Mouse (Mus musculus): ENCODE measurements around the gene Ufm1.

The Ufm1 gene

DNA sequence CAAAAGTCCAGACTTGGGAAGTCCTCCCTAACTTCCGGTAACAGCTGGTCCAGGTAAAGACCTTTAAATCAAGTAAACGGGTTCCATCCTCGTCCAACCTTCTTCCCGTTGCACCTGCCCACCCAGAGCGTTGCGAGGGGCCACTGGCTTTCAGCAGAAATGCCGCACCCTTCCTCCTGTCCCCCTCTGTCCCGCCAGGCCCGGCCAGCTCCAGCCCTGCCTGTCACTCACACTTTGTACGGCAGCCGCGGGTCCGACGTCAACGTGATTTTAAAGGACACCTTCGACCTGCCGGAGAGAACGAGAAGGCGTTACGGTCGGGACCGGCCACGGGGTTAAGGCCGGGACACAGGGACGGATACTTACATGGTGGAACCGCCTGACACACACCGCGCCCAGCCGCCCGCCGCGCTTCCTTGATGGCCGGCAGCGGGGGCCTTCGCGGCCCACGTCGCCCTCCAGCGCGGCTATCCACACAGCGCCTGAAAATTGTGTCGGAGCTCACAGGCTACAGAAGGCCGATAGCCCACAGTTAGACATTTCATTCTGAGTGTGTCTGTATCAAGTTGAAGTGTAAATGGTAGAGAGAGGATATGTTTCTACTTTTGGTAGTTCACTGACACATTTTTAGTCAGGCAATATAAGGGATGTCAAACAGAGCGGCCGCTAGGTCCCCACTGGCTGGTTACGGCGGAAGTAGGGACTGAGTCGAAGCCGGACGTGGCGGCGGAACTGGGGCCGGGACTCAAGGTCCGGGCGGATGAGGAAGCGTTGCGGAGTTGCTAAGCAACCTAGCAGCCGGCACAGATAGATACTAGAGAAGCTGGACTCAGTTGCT is at the start of gene Ufm1:
Gene Ufm1 (minus strand): TSS at position 448 of the 838 bp plus-strand sequence.
- DNase-seq = peak; percentile 97

DNA sequence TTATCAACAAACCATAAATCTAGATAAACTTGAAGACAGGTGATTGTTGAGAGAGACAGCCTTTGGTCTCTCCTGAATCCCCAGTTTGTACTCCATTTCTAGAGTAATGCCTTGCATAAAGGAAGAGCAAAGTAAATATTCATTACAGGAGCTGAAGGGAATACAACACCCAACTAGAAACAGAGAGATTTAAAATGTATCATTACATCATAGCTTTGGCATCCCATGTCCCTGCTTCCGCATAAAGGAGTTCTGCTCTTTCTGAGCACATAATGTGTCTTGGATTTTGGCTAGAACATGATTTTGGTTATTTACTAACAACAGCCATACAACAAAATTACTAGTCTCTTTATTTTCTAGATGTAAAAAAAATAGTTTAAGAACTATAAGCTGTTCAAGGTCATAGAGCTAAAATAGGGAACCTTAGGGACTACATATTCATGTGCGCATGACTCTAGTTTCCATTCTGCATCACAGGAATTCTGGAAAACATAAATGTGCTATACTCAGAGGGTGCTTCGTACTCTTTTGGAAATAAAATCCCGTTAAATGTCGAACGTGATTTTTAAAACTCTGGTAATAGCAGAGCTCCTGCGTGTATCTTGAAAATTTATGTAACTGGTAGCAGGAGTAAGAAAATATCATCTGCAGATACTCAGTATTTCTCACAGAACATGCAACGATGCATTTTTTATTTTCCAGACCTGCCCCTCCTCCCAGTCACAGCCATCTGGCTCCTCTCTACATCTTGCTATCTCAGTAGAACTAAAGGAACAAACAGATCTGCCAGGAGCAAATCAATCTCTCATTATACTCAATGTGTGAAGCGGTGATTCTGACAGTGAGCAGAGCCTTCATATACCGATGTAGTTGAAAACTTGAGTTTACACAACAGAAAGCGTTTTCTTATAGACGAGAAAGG is 27.2 kb upstream of the Ufm1 start:
- no peak for DNase-seq

DNA sequence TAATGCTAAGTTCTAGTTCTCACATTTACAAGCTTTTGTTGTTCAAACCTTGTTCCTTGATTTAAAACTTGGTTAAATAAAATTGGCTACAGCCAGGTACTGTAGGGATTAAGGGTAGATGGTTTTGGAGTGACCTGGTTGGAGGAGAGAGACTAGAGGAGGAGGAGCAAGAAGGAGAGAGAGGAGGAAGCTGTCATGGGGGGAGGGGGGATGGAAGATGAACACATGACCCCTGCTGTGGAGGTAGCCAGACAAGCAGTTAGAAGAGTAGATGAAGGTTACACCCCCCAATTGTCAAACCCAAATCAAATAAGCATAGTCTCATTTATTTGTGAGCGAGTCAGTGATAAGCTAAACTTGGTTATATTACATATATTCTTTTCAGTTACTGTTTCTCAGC is 8.0 kb upstream of the Ufm1 start:
- no peak for DNase-seq

DNA sequence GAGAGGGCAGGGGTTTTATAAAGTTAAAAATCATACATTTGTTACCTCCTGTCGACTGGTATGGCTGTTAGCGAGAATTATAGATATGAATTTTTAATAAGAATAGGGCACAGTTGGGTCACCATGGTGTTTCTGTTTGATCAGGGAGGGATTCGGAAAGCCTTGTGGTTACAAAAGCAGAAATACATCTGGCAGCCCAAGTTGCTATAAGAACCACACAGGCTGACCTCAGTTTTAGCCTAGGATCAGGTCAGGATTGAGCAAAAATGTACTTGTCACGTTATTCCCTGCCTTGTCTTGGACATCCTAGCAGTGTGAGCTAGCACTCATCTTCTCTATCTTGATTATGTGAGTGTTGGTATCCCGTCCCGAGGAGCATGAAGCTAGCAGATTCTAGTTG is 6.9 kb upstream of the Ufm1 start:
- DNase-seq = no peak

DNA sequence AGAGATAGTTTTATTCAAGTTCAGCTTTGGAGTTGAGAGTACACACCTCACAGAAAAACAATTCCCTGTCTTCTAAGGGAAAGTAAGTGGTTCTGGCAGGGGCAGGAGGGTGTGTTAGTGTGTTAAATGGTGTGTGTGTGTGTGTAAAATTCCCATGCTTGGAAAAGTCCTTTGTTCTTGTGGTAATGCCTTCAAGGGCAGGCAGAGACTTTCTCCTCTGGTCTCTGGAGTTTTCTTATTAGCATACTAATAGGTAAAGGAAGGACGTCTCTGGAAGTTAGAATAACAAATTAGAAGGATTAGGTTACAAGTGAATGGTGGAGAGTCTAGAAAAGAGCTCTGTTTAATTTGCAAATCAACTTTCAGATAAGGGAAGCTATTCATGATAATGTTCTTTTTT is 5.6 kb upstream of the Ufm1 start:
- peak; percentile 17 for DNase-seq

DNA sequence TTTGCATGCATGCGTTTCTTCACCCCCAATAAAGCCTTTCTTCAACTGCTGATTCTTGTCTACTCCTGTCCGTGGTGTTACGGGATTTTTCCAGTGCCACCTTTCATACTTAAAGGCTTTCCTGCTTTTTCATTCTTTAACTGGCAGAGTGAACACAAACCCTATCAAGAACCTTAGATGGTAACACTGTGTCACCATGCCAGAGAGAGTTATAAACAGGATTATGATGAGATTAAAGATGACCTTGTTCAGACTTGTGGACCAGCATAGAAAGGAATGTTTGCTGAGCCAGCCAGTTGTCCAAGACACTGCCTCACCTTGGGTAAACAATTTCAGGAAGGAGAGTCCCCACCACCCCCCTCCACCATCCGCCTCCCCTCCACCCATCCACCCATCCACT is 4.6 kb upstream of the Ufm1 start:
- no peak for DNase-seq

DNA sequence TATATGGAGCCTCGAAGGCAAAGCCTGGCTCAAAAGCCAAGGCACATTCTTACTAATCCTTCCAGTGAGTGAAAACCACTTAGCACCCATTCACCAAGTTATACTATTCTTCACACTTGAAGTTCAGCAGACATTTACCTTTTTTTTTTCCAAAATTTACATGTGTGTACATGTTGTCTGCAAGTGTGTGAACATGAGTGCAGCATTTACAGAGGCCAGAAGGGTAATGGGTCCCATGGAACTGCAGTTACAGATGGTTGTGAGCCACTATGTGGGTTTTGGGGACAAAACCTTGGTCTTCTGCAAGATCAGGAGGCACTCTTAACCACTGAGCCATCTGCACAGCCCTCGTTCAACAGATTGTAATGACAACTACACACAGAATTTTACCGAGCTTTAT is 8.8 kb downstream of the Ufm1 start:
- DNase-seq = no peak

DNA sequence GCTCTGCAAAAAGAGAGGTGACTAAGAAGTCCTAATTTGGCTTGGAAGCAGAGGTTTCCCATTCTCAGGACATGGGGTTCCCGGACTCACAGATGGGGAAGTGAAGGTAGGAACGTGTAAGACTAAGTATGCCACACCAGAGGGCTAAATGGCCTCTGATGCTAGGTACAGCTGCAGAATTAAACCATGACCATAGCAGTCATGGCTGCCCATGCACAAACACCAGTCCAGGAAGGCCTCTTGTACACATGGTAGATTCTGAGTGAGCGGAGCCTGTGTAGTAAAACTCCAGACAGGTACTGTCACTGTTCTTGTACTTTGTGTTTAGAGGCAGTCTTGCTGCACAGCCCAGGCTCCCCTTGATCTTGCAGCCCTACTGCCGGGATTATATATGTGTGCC is 9.4 kb downstream of the Ufm1 start:
- DNase-seq = no peak

DNA sequence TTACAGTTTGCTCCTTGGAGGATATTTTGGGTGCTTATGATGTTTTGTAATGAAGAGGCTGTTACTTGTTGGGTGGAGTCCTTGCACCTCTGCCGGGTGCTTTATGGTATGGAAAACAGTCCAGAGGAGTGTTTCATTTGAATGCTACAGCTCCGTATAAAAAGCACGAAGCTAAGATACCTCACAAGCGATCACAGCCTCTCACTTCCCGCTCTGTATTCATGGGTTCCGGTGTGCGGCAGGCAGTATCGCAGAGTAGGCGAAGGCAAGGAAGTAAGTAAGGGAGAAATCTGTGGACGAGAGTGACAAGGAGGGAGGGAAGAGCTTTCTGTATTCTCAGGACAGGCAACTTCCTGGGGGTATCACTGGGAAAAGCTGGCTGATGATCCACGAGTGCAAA is 15.4 kb downstream of the Ufm1 start:
- DNase-seq = no peak

DNA sequence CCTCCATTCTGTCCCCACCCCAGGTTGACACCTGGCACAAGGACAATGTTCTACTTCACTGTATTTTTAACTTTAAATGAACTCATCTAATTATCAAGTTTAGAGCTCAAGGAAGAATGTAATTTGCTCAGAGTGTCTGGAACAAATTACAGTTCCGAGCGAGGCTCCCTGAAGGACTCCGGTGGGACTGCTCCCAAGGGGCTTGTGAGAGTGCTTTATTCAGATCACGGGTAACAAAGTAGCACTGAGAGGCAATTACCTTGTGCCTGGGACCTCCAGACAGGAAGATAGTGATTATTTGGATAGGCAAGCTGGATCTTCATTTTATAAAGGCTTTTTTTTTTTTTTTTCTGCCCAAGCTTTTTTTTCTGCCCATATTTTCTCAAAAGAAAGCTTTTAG is 15.9 kb downstream of the Ufm1 start:
- DNase-seq = no peak

DNA sequence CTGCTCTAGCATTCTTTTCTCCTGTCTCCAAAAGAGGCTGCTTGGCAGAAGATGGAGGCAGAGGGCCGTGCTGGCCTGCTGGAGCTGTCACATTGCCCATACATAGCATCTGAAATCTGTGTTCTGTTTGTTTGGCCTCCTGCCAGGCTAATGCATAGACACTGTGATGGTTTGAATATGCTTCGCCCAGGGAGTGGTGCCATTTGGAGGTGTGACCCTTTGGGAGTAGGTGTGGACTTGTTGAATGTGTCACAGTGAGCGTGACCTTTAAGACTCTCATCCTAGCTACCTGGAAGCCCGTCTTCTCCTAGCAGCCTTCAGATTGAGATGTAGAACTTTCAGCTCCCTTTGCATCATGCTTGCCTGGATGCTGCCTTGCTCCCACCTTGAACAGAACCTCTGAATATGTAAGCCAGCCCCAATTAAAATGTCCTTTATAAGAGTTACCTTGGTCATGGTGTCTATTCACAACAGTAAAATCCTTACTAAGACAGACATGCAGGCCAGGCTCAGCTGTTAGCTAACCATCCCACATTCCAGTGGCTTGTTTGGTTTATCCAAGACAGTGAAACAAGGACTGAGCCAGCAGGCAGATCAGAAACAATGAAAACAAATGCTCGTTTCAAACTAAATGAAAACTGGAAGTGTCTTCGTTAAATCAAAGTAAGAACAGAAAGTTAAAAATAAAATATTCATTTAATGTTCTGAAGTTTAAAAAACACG is 17.3 kb downstream of the Ufm1 start:
- DNase-seq = no peak

DNA sequence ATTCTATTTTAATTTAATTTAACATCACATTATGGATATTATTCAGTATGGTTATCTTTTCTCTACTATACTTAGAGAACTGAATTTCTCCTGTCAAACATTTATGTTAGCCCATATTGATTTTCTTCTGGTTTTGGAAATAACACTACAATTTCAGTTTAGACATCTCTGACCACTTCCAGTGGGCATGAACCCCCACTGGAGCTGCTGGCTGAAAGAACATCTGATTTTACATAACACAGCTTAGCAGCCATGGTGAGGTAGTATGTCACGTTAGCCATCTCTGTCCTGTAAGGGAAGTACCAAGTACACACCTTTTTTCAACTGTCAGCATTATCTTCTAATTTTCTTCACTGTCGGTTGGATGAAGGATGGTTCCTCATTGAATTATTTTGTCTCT is 18.8 kb downstream of the Ufm1 start, which contains the start of gene Gm10985:
Gene Gm10985 (plus strand): TSS at position 301 of the 400 bp plus-strand sequence.
- no peak for DNase-seq

DNA sequence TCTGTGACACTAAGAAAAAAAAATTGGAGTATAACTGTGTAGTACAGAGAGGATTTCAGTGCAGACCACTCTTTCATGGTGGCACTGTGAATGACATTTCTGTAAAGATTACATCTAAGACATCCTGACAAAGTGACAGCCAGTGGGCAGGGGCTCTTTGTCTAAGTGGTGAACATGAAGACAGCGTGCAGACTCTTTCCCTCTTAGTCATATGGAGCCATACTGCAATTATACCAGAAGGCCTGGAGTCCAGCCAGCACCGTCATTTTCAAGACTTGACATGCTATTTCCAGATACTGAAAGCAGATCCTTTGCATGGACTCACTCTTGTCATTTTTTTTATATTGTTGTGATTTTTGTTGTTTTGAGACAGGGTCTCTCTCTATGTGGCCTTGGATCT is 29.4 kb downstream of the Ufm1 start:
- no peak for DNase-seq

DNA sequence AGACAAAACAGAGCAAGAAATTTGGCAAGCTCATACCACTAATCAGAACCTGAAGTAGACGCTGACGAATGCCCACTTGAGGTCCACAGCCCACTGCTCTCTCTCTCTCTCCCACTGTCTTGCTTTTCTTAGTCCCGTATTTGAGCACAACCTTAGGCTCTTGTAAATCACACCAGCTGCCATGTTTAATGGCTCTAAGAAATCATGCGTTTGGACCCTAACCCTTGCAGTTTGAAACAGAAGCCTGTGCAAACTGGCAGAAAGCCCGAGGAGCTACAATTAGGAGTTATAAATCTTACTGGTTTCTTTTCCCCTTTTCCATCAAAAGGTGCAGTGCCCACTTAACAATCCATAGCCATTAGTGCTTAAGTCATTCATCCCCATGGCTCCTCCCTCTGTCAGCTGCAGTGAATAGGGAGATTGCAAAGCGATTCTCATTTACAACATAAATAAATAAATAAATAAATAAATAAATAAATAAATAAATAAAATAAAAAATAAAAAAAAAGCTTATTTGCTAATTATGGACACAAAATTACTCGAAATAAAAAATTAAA is 50.1 kb downstream of the Ufm1 start:
- DNase-seq = no peak
